Mouse (Mus musculus) liver, adult 2 months (tissue): ENCODE results near the gene Atp8b4.

Experiments
- CTCF ChIP-seq: fragments of 200-500 bp; IDR thresholded peaks from 2 replicates; pipeline ENCODE4 v1.5.1; 2011; ENCODE audit warnings: low read depth, low read length, control low read depth
- POLR2A ChIP-seq: fragments of 200-500 bp; IDR thresholded peaks from 2 replicates; pipeline ENCODE4 v1.6.1; 2011; ENCODE audit warnings: low read length, control low read depth; ENCODE audit not compliant: insufficient read depth; ENCODE audit errors: extremely low read depth

DNA sequence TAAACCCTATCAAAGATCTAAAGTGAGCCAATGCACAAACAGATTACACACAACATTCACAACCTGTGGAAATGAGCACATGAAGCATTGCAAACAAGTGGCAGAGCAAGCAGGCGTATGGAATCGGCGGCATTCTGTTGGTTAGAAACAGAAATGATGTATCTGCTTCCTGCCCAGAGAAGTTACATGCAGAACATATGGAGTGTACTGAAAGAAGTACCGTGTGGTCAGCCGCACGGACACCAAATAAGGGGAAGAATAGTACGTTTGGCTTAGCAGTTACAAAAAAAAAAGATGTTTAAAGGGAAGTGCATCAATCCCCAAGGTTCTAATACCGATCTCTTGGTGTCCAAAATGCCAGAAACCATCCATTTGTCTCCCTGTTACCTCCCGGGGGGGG, 9.9 kb downstream of the Atp8b4 start:
- TF ChIP-seq CTCF: no peak
- no peak for TF ChIP-seq POLR2A
